Mouse (Mus musculus): ENCODE measurements around the gene Arhgap10. TPM values are rescaled to one million over a fixed set of nuclear protein-coding genes. Genes with fewer than 3 reads are reported as not detected.

The Arhgap10 gene
- polyA plus RNA-seq, 1 experiment, result 88.6 TPM

DNA sequence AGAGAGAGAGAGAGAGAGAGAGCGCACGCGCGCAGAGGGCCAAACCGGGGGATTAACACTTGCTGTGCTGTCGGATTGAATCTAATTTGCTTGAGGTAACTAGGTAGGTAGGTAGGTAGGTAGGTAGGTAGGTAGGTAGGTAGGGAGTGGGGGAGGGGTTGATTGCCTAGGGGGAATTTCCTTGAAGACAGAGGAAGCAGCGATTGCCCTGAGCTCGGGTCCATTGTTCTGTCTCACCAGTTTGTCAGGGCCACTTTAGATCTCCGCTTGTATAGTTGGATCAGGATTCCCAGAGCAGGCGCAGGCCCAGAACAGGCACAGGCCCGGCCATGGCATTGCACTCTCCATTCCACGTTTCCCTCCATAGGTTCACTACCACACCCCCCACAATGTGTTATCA is 19.1 kb upstream of the Arhgap10 start:
- no peak for TF ChIP-seq FLI1 (IDR thresholded peaks at IDR 0.05; ENCODE audit: low read length)
- TF ChIP-seq GATA1 (IDR thresholded peaks at IDR 0.05; ENCODE audit: borderline replicate concordance, low read length), result no peak
- Histone ChIP-seq H3K36me3 (replicated peaks; ENCODE audit: low read length) (peaks cover 7% of the 10 kb centered on the region), H3K4me1 (peaks cover 33% of the 10 kb centered on the region), H3K9me3 (no peaks in the 10 kb centered on the region), H3K27me3 (replicated peaks) (no peaks in the 10 kb centered on the region), H3K4me3 (replicated peaks) (no peak overlapping the region)

DNA sequence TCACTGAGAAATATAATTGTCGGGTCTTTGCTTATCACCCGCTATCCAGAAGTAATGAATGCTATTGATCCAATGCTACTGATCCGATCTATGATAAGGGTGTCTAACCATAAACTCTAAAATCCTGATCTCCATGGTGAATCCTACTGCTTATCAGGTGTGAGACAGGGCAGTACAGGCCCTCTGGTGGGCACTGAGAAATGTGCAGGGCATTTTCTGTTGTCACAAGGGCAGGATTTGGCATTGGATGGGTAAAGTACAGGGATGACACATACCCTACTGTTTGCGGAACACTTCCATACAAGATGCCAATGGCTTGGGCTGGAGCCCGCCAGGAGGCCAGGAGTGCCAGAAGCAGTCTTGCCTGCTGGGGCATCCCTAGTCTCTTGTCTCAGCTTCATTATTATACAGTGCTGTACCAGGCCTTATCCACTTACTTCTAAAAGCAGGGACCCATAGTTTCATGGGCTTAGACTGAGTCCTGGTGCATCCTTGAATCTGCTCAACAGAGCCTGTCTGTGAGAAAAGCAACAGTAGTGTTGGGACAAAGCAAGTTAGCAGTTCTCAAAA is 17.4 kb upstream of the Arhgap10 start:
- Histone ChIP-seq H3K4me1 (peaks cover 33% of the 10 kb centered on the region), H3K4me3 (replicated peaks) (peak overlapping the region; percentile 38), H3K36me3 (replicated peaks; ENCODE audit: low read length) (no peaks in the 10 kb centered on the region), H3K9me3 (no peaks in the 10 kb centered on the region), H3K27me3 (replicated peaks) (no peaks in the 10 kb centered on the region)
- TF ChIP-seq FLI1 (IDR thresholded peaks at IDR 0.05; ENCODE audit: low read length), result no peak
- TF ChIP-seq GATA1 (IDR thresholded peaks at IDR 0.05; ENCODE audit: borderline replicate concordance, low read length), result no peak

GRCm38 (mm10) chr8:77534358-77534992 is 16.7 kb upstream of the Arhgap10 start:
- Histone ChIP-seq H3K4me1 (peaks cover 33% of the 10 kb centered on the region), H3K4me3 (replicated peaks) (peak overlapping the region; percentile 71)

GRCm38 (mm10) chr8:77526130-77526529 is 8.4 kb upstream of the Arhgap10 start:
- Histone ChIP-seq H3K27me3 (replicated peaks) (no peaks in the 10 kb centered on the region), H3K4me3 (replicated peaks) (no peak overlapping the region), H3K36me3 (replicated peaks; ENCODE audit: low read length) (peaks cover 39% of the 10 kb centered on the region), H3K4me1 (peaks cover 42% of the 10 kb centered on the region), H3K9me3 (no peaks in the 10 kb centered on the region)
- TF ChIP-seq FLI1 (IDR thresholded peaks at IDR 0.05; ENCODE audit: low read length) (no peak), GATA1 (IDR thresholded peaks at IDR 0.05; ENCODE audit: borderline replicate concordance, low read length) (no peak)

More at GRCm38 (mm10) chr8:77534358-77534992, 16.7 kb upstream of the Arhgap10 start:
- no peak for TF ChIP-seq GATA1 (IDR thresholded peaks at IDR 0.05; ENCODE audit: borderline replicate concordance, low read length)
- no peak for TF ChIP-seq FLI1 (IDR thresholded peaks at IDR 0.05; ENCODE audit: low read length)
- no peaks in the 10 kb centered on the region for H3K9me3 ChIP-seq
- no peaks in the 10 kb centered on the region for H3K36me3 ChIP-seq (replicated peaks; ENCODE audit: low read length)
- H3K27me3 ChIP-seq (replicated peaks), result no peaks in the 10 kb centered on the region

DNA sequence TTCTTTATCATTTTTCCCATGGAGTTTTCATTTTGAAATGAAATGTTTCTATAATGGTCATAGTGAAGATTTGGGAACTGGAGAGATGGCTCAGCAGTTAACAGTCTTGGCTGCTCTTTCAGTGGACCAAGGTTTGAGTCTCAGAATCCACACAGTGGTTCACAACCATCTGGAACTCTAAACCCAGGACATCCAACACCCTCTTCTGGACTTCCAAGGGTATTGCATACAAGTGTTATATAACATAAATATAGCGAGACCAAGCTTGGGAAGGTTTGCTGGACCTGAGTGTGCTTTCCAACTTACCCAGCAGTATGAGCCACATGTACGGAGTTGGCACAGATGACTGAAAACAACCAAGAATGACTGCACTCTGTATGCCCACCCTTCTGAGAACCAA is 7.2 kb upstream of the Arhgap10 start:
- Histone ChIP-seq H3K4me3 (replicated peaks) (no peak overlapping the region), H3K36me3 (replicated peaks; ENCODE audit: low read length) (peaks cover 45% of the 10 kb centered on the region), H3K9me3 (no peaks in the 10 kb centered on the region), H3K4me1 (peaks cover 48% of the 10 kb centered on the region), H3K27me3 (replicated peaks) (no peaks in the 10 kb centered on the region)
- TF ChIP-seq GATA1 (IDR thresholded peaks at IDR 0.05; ENCODE audit: borderline replicate concordance, low read length) (no peak), FLI1 (IDR thresholded peaks at IDR 0.05; ENCODE audit: low read length) (no peak)

DNA sequence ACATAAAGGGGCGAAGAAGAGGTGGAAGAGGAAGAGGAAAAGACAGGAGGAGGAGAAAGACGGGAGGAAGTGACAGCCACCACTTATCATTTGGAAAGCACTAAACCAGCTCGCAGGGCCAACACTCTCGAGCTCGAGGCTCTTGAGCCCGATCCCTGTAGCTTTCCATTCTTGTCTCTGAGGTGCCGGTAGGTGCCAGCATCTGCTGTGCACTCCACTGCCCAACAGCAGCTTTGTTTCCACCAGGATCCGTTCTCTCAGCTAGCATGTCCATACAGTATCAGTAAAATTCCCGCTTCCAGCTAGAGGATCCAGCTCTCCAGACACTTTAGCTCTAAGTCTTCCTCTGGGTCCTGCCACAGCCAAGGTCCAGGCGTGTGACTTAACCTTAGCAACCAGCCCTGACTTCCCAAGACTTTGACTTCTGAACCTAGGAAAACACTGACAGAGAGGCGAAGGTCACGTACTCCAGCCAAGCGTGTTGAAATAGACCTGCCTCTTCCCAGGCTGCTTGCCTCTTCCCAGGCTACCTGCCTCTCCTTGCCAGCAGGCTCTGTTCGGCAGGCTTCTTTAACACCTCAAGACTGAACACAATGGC is 6.4 kb upstream of the Arhgap10 start:
- Histone ChIP-seq H3K9me3 (no peaks in the 10 kb centered on the region), H3K27me3 (replicated peaks) (no peaks in the 10 kb centered on the region), H3K36me3 (replicated peaks; ENCODE audit: low read length) (peaks cover 46% of the 10 kb centered on the region), H3K4me1 (peaks cover 54% of the 10 kb centered on the region), H3K4me3 (replicated peaks) (no peak overlapping the region)
- no peak for TF ChIP-seq FLI1 (IDR thresholded peaks at IDR 0.05; ENCODE audit: low read length)
- TF ChIP-seq GATA1 (IDR thresholded peaks at IDR 0.05; ENCODE audit: borderline replicate concordance, low read length), result no peak

DNA sequence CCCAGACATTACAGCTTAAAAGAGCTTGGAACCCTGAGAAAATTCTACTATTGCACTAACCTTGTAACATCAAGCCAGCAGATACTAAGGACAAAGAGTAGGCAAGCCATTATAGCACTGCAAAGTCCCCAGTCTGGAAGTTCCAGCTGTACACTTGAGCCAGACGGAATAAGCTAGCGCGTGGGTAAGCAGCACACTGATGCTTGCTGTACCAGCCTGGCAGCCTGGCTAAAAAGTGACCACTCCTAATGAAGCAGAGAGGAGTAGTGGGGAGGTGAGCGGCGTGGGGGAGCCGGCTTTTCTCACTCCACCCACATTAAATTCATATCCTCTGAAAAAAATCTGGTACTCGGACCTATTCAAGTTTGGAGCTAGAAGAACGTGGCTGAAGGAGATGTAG is 5.2 kb upstream of the Arhgap10 start:
- Histone ChIP-seq H3K27me3 (replicated peaks) (no peaks in the 10 kb centered on the region), H3K4me3 (replicated peaks) (no peak overlapping the region), H3K4me1 (peaks cover 62% of the 10 kb centered on the region), H3K9me3 (no peaks in the 10 kb centered on the region), H3K36me3 (replicated peaks; ENCODE audit: low read length) (peaks cover 46% of the 10 kb centered on the region)
- TF ChIP-seq FLI1 (IDR thresholded peaks at IDR 0.05; ENCODE audit: low read length), result no peak
- no peak for TF ChIP-seq GATA1 (IDR thresholded peaks at IDR 0.05; ENCODE audit: borderline replicate concordance, low read length)

- H3K9me3 ChIP-seq, result no peaks in the 10 kb centered on the region
- H3K36me3 ChIP-seq (replicated peaks; ENCODE audit: low read length), result peaks cover 46% of the 10 kb centered on the region
- H3K4me1 ChIP-seq, result peaks cover 65% of the 10 kb centered on the region
- TF ChIP-seq FLI1 (IDR thresholded peaks at IDR 0.05; ENCODE audit: low read length) (no peak), GATA1 (IDR thresholded peaks at IDR 0.05; ENCODE audit: borderline replicate concordance, low read length) (no peak)
- H3K4me3 ChIP-seq (replicated peaks), result no peak overlapping the region
- H3K27me3 ChIP-seq (replicated peaks), result no peaks in the 10 kb centered on the region
Measured at GRCm38 (mm10) chr8:77521028-77521785, 3.5 kb upstream of the Arhgap10 start.

- TF ChIP-seq FLI1 (IDR thresholded peaks at IDR 0.05; ENCODE audit: low read length) (no peak), GATA1 (IDR thresholded peaks at IDR 0.05; ENCODE audit: borderline replicate concordance, low read length) (no peak)
- H3K36me3 ChIP-seq (replicated peaks; ENCODE audit: low read length), result peaks cover 46% of the 10 kb centered on the region
- no peaks in the 10 kb centered on the region for H3K27me3 ChIP-seq (replicated peaks)
- peaks cover 71% of the 10 kb centered on the region for H3K4me1 ChIP-seq
- no peak overlapping the region for H3K4me3 ChIP-seq (replicated peaks)
- no peaks in the 10 kb centered on the region for H3K9me3 ChIP-seq
Measured at GRCm38 (mm10) chr8:77520601-77521000, 2.8 kb upstream of the Arhgap10 start.

All from megakaryocyte, embryonic 14.5 days (primary cell).